Mouse (Mus musculus) myocyte (in vitro differentiated cells): ENCODE results near the gene Zdhhc18.

Experiments used
- MAX ChIP-seq: IDR thresholded peaks from one replicate; pipeline ENCODE4 v1.6.1; 2011; ENCODE audit warnings: low read depth, mild to moderate bottlenecking, control low read depth
- MYOD1 ChIP-seq, 3 experiments: IDR thresholded peaks; one replicate each; pipeline ENCODE4 v1.6.1; 2011; ENCODE audit warnings: control low read depth in 2 of 3, low read depth in 2 of 3, mild to moderate bottlenecking in 2 of 3, moderate library complexity in 1 of 3; ENCODE audit not compliant: insufficient read length in 2 of 3, control insufficient read depth in 1 of 3
- POLR2A ChIP-seq: IDR thresholded peaks from one replicate; pipeline ENCODE4 v1.6.1; 2011; ENCODE audit warnings: low read depth, mild to moderate bottlenecking, control low read depth, moderate library complexity; ENCODE audit not compliant: insufficient read length
- TCF12 ChIP-seq: IDR thresholded peaks from one replicate; pipeline ENCODE4 v1.6.1; 2011; ENCODE audit warnings: mild to moderate bottlenecking, control low read depth; ENCODE audit not compliant: poor library complexity, insufficient read depth, severe bottlenecking

DNA sequence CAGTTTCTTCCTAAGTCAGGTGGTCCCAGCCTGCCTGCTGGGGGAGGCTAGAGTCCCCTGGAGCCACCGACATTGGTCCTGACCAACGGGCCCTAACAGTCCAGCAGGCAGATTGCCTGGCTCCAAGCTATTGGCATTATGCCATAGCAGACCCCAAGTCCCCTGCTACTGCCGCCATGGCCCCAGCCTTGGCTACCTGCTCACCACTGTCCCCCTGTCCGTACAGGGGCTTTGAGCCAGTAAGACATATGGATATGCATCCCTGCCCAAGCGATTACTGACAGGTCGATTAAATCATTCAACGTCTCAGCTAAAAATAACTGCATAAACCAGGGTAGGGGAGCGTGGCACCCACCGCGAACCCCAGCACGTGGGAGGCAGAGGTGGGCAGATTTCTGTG lies 32.0 kb downstream of the Zdhhc18 start:
- no peak for TF ChIP-seq MAX
- TF ChIP-seq MYOD1 (IDR thresholded peaks at IDR 0.05; ENCODE audit: control insufficient read depth in 1 of 3, insufficient read length in 2 of 3, low read depth in 2 of 3) = no peak
- TF ChIP-seq POLR2A = no peak
- TF ChIP-seq TCF12 = no peak
